Mouse (Mus musculus) gonadal fat pad, adult 2 months (tissue): Measurements from ENCODE around the gene Il17rd. TPM values are rescaled to one million over a fixed set of nuclear protein-coding genes. Genes with fewer than 3 reads are reported as not detected.
A peak's percentile ranks its signal among the peaks of the same experiment; 100 is the strongest.

Experiments used
- DNase-seq: peaks from one replicate; pipeline ENCODE4 v3.0.0-alpha.2; 2012; ENCODE audit warnings: low read depth
- polyA plus RNA-seq: library from polyadenylated mRNA; depleted of rRNA; stranded (reverse); fragments of >200 nt; gene quantifications from 2 replicates; pipeline ENCODE4 v1.2.3, GENCODE M21; 2012; rRNA removed

Gene Il17rd
- polyA plus RNA-seq, 1 experiment = 4.0 TPM

GRCm38 (mm10) chr14:27145171-27146045 is 106.7 kb downstream of the Il17rd start:
- DNase-seq = peak; percentile 89

DNA sequence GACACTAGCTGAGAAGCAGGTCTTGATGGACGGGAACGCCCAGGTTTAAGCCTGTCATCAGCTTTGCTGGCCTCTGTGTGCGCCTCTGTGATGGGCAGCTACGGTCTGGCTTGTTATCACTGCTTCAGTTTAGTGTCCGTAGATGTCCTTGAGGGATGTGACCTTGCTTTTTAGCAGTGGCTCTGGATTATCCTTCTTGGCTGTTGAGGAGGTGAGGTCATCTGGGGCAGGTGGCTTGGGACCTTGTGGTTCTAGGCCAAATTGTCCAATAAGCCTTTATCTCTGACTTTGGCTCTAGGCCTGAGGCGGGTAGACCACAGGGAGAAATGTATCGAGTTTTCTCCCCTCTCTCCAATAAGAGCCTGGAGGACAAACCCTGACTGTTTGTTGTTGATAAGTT is 109.0 kb downstream of the Il17rd start:
- no peak for DNase-seq

DNA sequence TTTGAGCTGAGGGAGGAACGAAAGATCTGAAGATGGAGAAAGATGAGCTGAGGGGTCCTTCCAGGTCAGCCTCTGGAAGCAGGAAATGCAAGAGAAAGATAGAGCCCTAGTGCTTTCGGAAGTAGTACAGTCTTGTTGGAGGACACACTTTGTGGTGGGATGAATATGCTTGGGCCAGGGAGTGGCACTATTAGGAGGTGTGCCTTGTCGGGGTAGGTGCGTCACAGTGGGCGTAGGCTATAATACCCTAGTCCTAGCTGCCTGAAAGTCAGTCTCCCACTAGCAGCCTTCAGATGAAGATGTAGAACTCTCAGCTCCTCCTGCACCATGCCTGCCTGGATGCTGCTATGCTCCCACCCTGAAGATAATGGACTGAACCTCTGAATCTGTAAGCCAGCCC is 110.7 kb downstream of the Il17rd start:
- DNase-seq = no peak

- DNase-seq = no peak
Observed at GRCm38 (mm10) chr14:27150011-27150640, 111.4 kb downstream of the Il17rd start.

DNA sequence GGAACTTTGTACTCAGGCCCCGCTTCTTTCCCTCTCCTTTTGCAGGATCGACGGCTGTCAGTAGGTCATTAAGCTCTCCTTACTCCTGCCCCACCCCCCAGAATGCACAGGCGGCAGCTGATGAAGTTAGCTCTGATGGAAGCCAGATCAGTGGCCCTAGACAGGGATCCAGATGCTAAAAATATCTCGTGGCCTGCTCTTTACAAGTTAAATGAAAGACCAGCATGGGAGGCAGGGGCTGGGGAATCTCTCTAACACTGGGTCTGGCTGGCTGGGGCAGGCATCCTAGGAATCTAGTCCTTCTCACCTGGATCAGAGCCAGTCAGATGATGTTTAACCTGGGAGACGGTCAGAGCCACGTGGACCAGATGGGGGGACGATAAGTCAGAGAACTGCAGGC is 112.7 kb downstream of the Il17rd start:
- no peak for DNase-seq

- DNase-seq = no peak
Observed at GRCm38 (mm10) chr14:27155088-27155487, 116.3 kb downstream of the Il17rd start.

DNA sequence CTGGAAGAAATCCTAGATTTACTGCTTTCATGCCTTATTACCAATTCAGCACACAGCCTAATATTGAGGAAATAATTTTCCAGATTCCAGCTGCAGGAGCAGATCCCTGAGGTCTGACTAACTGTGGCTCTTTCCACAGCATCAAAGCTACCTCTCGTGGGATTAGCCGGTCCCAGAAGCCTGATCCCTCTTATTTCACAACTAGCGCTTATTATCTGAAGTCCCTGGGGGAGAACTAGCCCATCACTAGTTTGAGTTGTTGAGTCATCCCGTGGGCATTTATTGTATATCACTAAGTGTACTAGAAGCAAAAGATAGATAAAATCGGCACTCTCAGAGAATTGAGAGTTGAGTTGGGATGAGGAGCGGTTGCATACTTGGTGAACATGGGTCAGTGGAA is 117.3 kb downstream of the Il17rd start:
- DNase-seq = no peak

Other genes starting within 250 kb of the Il17rd start
- 0.39 and 0.53 TPM in 2 replicates for gene Asb14, start 144.4 kb upstream of the Il17rd start, polyA plus RNA-seq
- 5.8 and 5.9 TPM in 2 replicates for gene Appl1, start 67.7 kb upstream of the Il17rd start, polyA plus RNA-seq
- 0.22 TPM in 2 replicates for gene Hesx1, start 44.5 kb upstream of the Il17rd start, polyA plus RNA-seq
- gene Arhgef3, start 76.0 kb downstream of the Il17rd start, polyA plus RNA-seq = 11.9 and 12.2 TPM in 2 replicates